Mouse (Mus musculus): Measurements from ENCODE around the gene E2f3.

Gene E2f3

GRCm38 (mm10) chr13:29985855-29986755, at the start of gene E2f3:
Gene E2f3, minus strand, starts transcription at chr13:29986063.
- peak; percentile 98 for DNase-seq (ENCODE audit: low spot score)

GRCm38 (mm10) chr13:30034540-30034939, 48.7 kb upstream of the E2f3 start:
- DNase-seq (ENCODE audit: low spot score): no peak

GRCm38 (mm10) chr13:30031684-30032335, 45.9 kb upstream of the E2f3 start:
- no peak for DNase-seq (ENCODE audit: low spot score)

GRCm38 (mm10) chr13:30027841-30028240, 42.0 kb upstream of the E2f3 start:
- no peak for DNase-seq (ENCODE audit: low spot score)

GRCm38 (mm10) chr13:30022487-30022886, 36.6 kb upstream of the E2f3 start:
- no peak for DNase-seq (ENCODE audit: low spot score)

GRCm38 (mm10) chr13:30018573-30018972, 32.7 kb upstream of the E2f3 start:
- DNase-seq (ENCODE audit: low spot score): no peak

- no peak for DNase-seq (ENCODE audit: low spot score)
Observed at GRCm38 (mm10) chr13:30017611-30018010, 31.7 kb upstream of the E2f3 start.

- no peak for DNase-seq (ENCODE audit: low spot score)
Observed at GRCm38 (mm10) chr13:30014576-30014975, 28.7 kb upstream of the E2f3 start.

GRCm38 (mm10) chr13:30012226-30012625, 26.4 kb upstream of the E2f3 start:
- DNase-seq (ENCODE audit: low spot score): no peak

- DNase-seq (ENCODE audit: low spot score): no peak
Observed at GRCm38 (mm10) chr13:30008738-30009137, 22.9 kb upstream of the E2f3 start.

GRCm38 (mm10) chr13:30005422-30005821, 19.6 kb upstream of the E2f3 start:
- DNase-seq (ENCODE audit: low spot score): no peak

- no peak for DNase-seq (ENCODE audit: low spot score)
Observed at GRCm38 (mm10) chr13:30004849-30005248, 19.0 kb upstream of the E2f3 start.

GRCm38 (mm10) chr13:30003169-30003568, 17.3 kb upstream of the E2f3 start:
- DNase-seq (ENCODE audit: low spot score): no peak

- no peak for DNase-seq (ENCODE audit: low spot score)
Observed at GRCm38 (mm10) chr13:30001041-30001440, 15.2 kb upstream of the E2f3 start.

- no peak for DNase-seq (ENCODE audit: low spot score)
Observed at GRCm38 (mm10) chr13:29987956-29988355, 2.1 kb upstream of the E2f3 start.

GRCm38 (mm10) chr13:29986756-29987120, 875 bp upstream of the E2f3 start:
- DNase-seq (ENCODE audit: low spot score): no peak

GRCm38 (mm10) chr13:29985101-29985854, 585 bp downstream of the E2f3 start:
- peak; percentile 44 for DNase-seq (ENCODE audit: low spot score)

- peak; percentile 58 for DNase-seq (ENCODE audit: low spot score)
Observed at GRCm38 (mm10) chr13:29984286-29985100, 1.4 kb downstream of the E2f3 start.

GRCm38 (mm10) chr13:29983523-29984191, 2.2 kb downstream of the E2f3 start:
- peak; percentile 12 for DNase-seq (ENCODE audit: low spot score)

- peak; percentile 15 for DNase-seq (ENCODE audit: low spot score)
Observed at GRCm38 (mm10) chr13:29983037-29983436, 2.8 kb downstream of the E2f3 start.

- peak; percentile 40 for DNase-seq (ENCODE audit: low spot score)
Observed at GRCm38 (mm10) chr13:29982400-29982799, 3.5 kb downstream of the E2f3 start.

Data from c-Kit-positive CD71-positive TER-119-positive erythroid progenitor cells, embryonic 14.5 days (primary cell).